Mouse (Mus musculus) gastrocnemius, postnatal 36 days (tissue): ENCODE results near the gene Tmod3. TPM values are rescaled to one million over a fixed set of nuclear protein-coding genes. Genes with fewer than 3 reads are reported as not detected.

Experiments
- total RNA-seq, 2 experiments: library from RNA; stranded (reverse); gene quantifications; 2 replicates each; pipeline ENCODE4 v1.2.3; 2021

Tmod3 gene
- total RNA-seq, 2 experiments from 2014 or later, result 16.2 to 22.0 TPM

Other genes starting within 250 kb of the Tmod3 start
- not detected for gene Bcl2l10, start 211.9 kb downstream of the Tmod3 start, total RNA-seq
- gene Mapk6, start 149.7 kb downstream of the Tmod3 start, total RNA-seq, result 10 to 100 TPM; 24.9 to 28.4 TPM
- 10 to 100 TPM; 15.2 to 16.7 TPM for gene Leo1, start 118.1 kb downstream of the Tmod3 start, total RNA-seq
- 1 to 10 TPM; 5.0 to 5.4 TPM for gene Tmod2, start 51.7 kb upstream of the Tmod3 start, total RNA-seq
- 1 to 10 TPM; 5.3 to 5.8 TPM for gene Lysmd2, start 66.1 kb upstream of the Tmod3 start, total RNA-seq
- gene Scg3, start 124.4 kb upstream of the Tmod3 start, total RNA-seq, result 1 to 10 TPM; 1.3 TPM
- gene Bmp5, start 215.7 kb upstream of the Tmod3 start, total RNA-seq, result 1 to 10 TPM; 1.4 to 1.7 TPM